Mouse (Mus musculus): ENCODE data around the gene Prr5. TPM values are rescaled to one million over a fixed set of nuclear protein-coding genes. Genes with fewer than 3 reads are reported as not detected.

The Prr5 gene
- total RNA-seq, 2 experiments from 2014 or later = 11.4 to 16.3 TPM

- DNase-seq (ENCODE audit: extremely low spot score in 1 of 2, low spot score in 2 of 2) = no peak
- intact Hi-C loops (cut with DNase I) = no loop called here
Observed at GRCm38 (mm10) chr15:84731676-84732424, 62.4 kb downstream of the Prr5 start.

GRCm38 (mm10) chr15:84732425-84732749 is 63.0 kb downstream of the Prr5 start:
- DNase-seq (ENCODE audit: extremely low spot score in 1 of 2, low spot score in 2 of 2) = no peak
- intact Hi-C loops (cut with DNase I) = no loop called here

GRCm38 (mm10) chr15:84736346-84736993 is 67.0 kb downstream of the Prr5 start:
- DNase-seq (ENCODE audit: extremely low spot score in 1 of 2, low spot score in 2 of 2) = peak in 1 of 2 experiments; percentile 36
- intact Hi-C loops (cut with DNase I) = no loop called here

GRCm38 (mm10) chr15:84736994-84737346 is 67.5 kb downstream of the Prr5 start:
- intact Hi-C loops (cut with DNase I) = no loop called here

GRCm38 (mm10) chr15:84738246-84738645 is 68.8 kb downstream of the Prr5 start:
- intact Hi-C loops (cut with DNase I) = no loop called here
- DNase-seq (ENCODE audit: extremely low spot score in 1 of 2, low spot score in 2 of 2) = no peak

More at GRCm38 (mm10) chr15:84736994-84737346, 67.5 kb downstream of the Prr5 start:
- no peak for DNase-seq (ENCODE audit: extremely low spot score in 1 of 2, low spot score in 2 of 2)

- no peak for DNase-seq (ENCODE audit: extremely low spot score in 1 of 2, low spot score in 2 of 2)
- intact Hi-C loops (cut with DNase I) = no loop called here
Observed at GRCm38 (mm10) chr15:84741573-84741972, 72.2 kb downstream of the Prr5 start.

GRCm38 (mm10) chr15:84743347-84743746 is 73.9 kb downstream of the Prr5 start:
- no peak for DNase-seq (ENCODE audit: extremely low spot score in 1 of 2, low spot score in 2 of 2)
- intact Hi-C loops (cut with DNase I) = no loop called here

GRCm38 (mm10) chr15:84744308-84744707 is 74.9 kb downstream of the Prr5 start:
- intact Hi-C loops (cut with DNase I) = no loop called here
- no peak for DNase-seq (ENCODE audit: extremely low spot score in 1 of 2, low spot score in 2 of 2)

- intact Hi-C loops (cut with DNase I) = no loop called here
- DNase-seq (ENCODE audit: extremely low spot score in 1 of 2, low spot score in 2 of 2) = no peak
Observed at GRCm38 (mm10) chr15:84745831-84746230, 76.4 kb downstream of the Prr5 start.

Other genes with a start within 250 kb of the Prr5 start
- gene Shisal1, start 222.5 kb upstream of the Prr5 start, total RNA-seq (2021) = 10 to 100 TPM; 51.4 to 54.1 TPM
- gene Rtl6, start 111.8 kb upstream of the Prr5 start, total RNA-seq (2021) = 10 to 100 TPM; 66.8 to 67.4 TPM
- under 1 TPM; 0.30 to 0.60 TPM for gene Arhgap8, start 50.4 kb downstream of the Prr5 start, total RNA-seq (2021)
- gene Phf21b, start 186.4 kb downstream of the Prr5 start, total RNA-seq (2021) = 1 to 10 TPM; 7.9 to 9.2 TPM

Measured in left cerebral cortex, postnatal 10 days (tissue).